Mouse (Mus musculus) stomach, postnatal 0 days (tissue): ENCODE measurements around the gene Extl2.

Experiments used
- CTCF ChIP-seq: IDR thresholded peaks from 2 replicates; pipeline ENCODE4 v1.5.1; 2016; ENCODE audit warnings: antibody characterized with exemption, low read depth, mild to moderate bottlenecking, moderate library complexity
- EP300 ChIP-seq: optimal IDR thresholded peaks from 2 replicates; pipeline ENCODE3; 2016; ENCODE audit warnings: antibody characterized with exemption

DNA sequence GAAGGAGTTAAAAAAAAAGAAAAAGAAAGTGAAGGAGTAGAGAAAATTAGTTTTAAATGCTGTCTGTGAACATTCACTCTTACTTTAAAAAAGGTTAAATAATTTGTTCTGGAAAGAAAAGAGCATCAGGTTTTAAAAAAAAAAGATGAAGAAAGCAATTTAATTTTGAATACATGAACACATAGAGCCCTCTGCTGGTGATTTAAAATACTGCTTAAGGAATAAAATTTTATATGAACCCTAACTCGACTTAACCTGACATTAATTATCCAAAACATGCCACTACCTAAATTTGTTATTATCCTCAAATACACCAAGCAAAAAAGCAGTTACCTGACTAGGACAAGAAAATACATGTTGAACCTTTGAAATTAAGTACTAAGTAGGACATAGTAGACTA is 28.3 kb upstream of the Extl2 start:
- TF ChIP-seq CTCF (peak; percentile 70), EP300 (no peak)
